Mouse (Mus musculus) heart, postnatal 0 days (tissue): Measurements from ENCODE around the gene Stx1a.

Experiments
- CTCF ChIP-seq: IDR thresholded peaks from 2 replicates; pipeline ENCODE4 v1.5.1; 2016; ENCODE audit warnings: antibody characterized with exemption, control low read depth, low read depth
- EP300 ChIP-seq: IDR thresholded peaks from 2 replicates; pipeline ENCODE4 v1.6.1; 2016; ENCODE audit warnings: antibody characterized with exemption, low read depth

- TF ChIP-seq EP300 (no peak), CTCF (no peak)
Measured at GRCm38 (mm10) chr5:135044575-135044974, 21.3 kb downstream of the Stx1a start.
